Mouse (Mus musculus) liver, adult 2 months (tissue): ENCODE results near the gene Mta2.

Source experiments
- CTCF ChIP-seq: fragments of 200-500 bp; IDR thresholded peaks from 2 replicates; pipeline ENCODE4 v1.5.1; 2011; ENCODE audit warnings: low read depth, low read length, control low read depth
- POLR2A ChIP-seq: fragments of 200-500 bp; IDR thresholded peaks from 2 replicates; pipeline ENCODE4 v1.6.1; 2011; ENCODE audit warnings: low read length, control low read depth; ENCODE audit not compliant: insufficient read depth; ENCODE audit errors: extremely low read depth

DNA sequence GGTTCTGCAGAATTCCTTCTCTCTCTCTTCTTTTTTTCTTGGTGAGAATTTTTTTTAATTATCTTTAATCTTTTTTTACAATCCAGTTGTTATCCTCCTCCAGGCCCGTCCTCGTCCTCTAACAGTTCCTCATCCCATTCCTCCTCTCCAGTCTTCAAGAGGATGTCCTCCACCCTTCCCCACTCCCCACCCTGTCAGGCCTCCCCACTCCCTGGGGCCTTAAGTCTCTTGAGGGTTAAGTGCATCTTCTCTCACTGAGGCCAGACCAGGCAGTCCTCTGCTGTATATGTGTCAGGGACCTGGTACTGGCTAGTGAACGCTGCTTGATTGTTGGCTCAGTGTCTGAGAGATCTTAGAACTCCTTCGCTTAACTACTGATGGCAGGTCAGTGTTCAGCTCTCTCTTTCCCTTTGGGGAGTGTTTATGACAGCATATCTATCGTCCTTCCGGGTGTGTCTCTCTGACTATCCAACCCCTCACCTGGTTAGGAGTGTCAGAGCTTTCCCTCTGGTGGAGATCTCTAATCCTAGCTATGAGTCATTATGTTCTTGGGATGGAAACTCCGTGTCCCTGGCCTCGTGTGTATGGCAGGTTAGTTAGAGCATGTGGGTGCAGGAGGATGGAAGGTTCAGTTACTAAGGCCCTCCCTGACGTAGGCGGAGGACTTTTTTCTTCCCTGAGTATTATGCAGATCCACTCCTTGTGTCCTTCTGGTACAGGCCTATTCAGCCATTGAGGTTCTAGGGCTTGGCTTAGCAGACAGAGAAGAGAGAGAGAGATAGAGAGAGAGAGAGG is 53.3 kb downstream of the Mta2 start:
- TF ChIP-seq CTCF, result no peak
- no peak for TF ChIP-seq POLR2A
